Mouse (Mus musculus) cortical plate, adult 2 months (tissue): Measurements from ENCODE around the gene Olfr169. TPM values are rescaled to one million over a fixed set of nuclear protein-coding genes. Genes with fewer than 3 reads are reported as not detected.
"Not testable (repeated sequence)": the region's sequence is repeated elsewhere in the genome, so short reads cannot be mapped to it uniquely, and the experiment has no call there.

ENCODE experiments used
- H3K27ac ChIP-seq: fragments of 200-500 bp; 2 replicates; pipeline ENCODE4 v1.5.1; 2012; ENCODE audit warnings: low read length, control low read depth, inconsistent platforms; ENCODE audit not compliant: insufficient read depth
- H3K4me1 ChIP-seq: fragments of 200-500 bp; 2 replicates; pipeline ENCODE4 v1.6.1; 2011; ENCODE audit warnings: low read length; ENCODE audit not compliant: control insufficient read depth, insufficient read depth
- H3K4me3 ChIP-seq: fragments of 200-500 bp; 2 replicates; pipeline ENCODE4 v1.5.1; 2011; ENCODE audit warnings: mild to moderate bottlenecking, low read length, control low read depth; ENCODE audit not compliant: insufficient read depth
- CTCF ChIP-seq: fragments of 200-500 bp; IDR thresholded peaks from 2 replicates; pipeline ENCODE4 v1.5.1; 2011; ENCODE audit warnings: mild to moderate bottlenecking, control low read depth, low read length; ENCODE audit not compliant: insufficient read depth; ENCODE audit errors: extremely low read depth
- POLR2A ChIP-seq: fragments of 200-500 bp; IDR thresholded peaks from 2 replicates; pipeline ENCODE4 v1.6.1; 2011; ENCODE audit warnings: mild to moderate bottlenecking, low read length, control low read depth; ENCODE audit not compliant: insufficient read depth; ENCODE audit errors: extremely low read depth
- polyA plus RNA-seq: library from polyadenylated mRNA; depleted of rRNA; stranded (reverse); fragments of >200 nt; gene quantifications from 2 replicates; pipeline ENCODE4 v1.2.3, GENCODE M21; 2012; rRNA removed

The Olfr169 gene
- polyA plus RNA-seq: not detected in 2 replicates

DNA sequence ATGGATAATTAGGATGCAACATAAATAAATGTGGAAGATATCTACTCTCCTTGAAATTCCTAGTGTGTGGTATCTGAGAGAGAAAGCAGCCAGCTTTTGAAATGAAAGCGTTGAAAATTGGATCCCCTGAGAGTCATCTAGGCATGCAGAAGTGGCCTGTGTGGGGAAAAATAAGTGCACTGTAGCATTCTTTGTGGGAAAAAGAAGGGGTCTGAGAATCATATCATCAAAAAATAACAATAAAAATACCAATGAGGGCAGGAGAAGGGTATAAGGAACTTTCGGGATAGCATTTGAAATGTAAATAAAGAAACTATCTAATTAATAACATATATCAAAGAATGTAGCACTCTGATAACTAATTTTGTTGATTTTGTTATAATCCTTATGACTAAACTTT is at the start of gene Olfr169:
Olfr169 (minus strand) TSS at position 101 of the 400 bp plus-strand sequence.
- not testable (repeated sequence) for H3K4me3 ChIP-seq, H3K4me1 ChIP-seq, H3K27ac ChIP-seq

DNA sequence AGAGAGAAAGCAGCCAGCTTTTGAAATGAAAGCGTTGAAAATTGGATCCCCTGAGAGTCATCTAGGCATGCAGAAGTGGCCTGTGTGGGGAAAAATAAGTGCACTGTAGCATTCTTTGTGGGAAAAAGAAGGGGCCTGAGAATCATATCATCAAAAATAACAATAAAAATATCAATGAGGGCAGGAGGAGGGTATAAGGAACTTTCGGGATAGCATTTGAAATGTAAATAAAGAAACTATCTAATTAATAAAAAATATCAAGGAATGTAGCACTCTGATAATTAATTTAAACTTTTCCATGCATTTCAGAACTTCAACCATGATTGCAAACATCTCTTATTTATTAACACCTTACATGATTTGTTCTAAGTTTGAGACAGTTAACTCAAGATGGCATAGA is 40.2 kb upstream of the Olfr169 start, which contains the start of gene Olfr170:
Olfr170 (minus strand) TSS at position 101 of the 400 bp plus-strand sequence.
- H3K4me3 ChIP-seq, H3K4me1 ChIP-seq, H3K27ac ChIP-seq: not testable (repeated sequence)

DNA sequence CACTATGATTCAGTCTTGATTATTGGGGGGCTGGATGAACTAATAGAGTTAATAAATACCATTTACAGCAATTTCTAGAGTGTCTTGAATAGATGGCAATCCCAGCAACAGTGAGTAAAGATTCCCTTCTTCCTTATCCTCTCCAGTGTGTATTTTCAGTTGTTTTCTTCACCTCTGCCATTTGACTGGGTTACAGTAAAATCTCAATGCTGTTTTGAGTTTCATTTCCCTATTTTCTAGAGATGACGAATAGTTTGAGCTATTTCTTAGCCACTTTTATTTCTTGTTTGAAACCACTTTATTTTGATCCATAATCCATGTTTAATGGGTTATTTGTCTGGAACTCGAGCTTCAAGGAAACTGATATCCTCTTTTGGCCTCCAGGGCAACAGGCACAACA is 31.6 kb upstream of the Olfr169 start:
- H3K4me1 ChIP-seq: no peaks in the 10 kb centered on the region
- TF ChIP-seq CTCF: no peak
- TF ChIP-seq POLR2A: no peak
- H3K27ac ChIP-seq: no peak overlapping the region
- no peak overlapping the region for H3K4me3 ChIP-seq

DNA sequence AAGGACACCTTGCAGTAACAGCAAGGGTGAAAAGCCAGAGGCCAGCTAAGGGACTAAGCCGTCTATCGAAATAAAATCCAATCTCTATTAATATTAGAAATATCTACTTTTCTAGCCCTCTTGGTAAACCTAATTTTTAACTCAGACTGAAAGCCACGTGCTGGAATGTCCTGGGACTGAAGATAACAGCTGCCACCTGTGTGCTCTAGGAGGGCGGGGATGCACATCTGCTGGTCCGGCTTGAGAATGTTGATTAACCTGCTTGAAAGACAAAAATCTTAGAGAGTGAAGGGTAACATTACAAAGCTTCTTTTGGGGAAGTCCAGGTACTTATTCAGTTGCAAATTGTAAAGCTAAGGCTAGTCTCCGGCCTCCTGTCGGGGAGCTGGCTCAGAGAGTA is 18.2 kb downstream of the Olfr169 start:
- not testable (repeated sequence) for H3K4me3 ChIP-seq, H3K4me1 ChIP-seq, H3K27ac ChIP-seq

DNA sequence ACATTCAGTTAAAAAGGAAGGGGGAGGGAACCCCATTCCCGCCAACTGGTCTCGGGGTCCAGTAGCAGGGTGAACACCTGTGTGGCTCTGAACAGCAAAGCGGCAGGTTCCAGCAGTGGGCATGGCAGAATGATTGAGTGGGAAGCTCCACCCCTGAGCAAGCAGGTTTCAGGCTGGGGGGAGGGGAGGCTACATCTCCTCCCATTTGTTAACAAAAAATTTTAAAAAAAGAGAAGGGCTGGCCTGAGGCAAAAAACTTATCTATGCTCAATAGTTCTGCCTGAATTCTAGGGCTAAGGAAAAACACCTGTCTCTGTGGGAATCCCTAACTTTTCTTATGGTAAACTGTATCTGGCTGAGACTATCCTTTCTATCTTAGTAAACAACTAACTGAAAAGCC is 19.4 kb downstream of the Olfr169 start:
- H3K27ac ChIP-seq, H3K4me1 ChIP-seq, H3K4me3 ChIP-seq: not testable (repeated sequence)

DNA sequence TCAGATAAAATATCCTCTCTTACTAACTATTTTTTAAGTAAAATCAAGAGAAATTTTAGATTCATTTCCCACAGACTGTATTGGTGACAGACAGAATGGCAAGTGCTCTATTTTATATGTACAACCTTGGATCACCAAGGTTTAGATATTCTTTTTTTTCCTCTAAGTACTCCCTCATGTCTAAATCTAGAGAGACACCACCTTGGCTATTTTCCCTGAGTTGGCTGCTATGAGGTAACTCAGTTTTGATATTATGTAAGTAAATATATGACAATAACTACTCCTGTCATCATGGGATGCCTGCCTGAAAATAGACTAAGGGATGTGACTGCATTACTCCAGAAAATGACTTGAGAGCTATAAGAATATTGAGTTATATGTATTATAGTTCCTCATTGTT is 36.2 kb downstream of the Olfr169 start, which contains the start of gene Olfr168:
Olfr168 (minus strand) TSS at position 101 of the 400 bp plus-strand sequence.
- Histone ChIP-seq H3K27ac (no peak within 1 kb of the TSS), H3K4me1 (no peaks in the 10 kb centered on the region), H3K4me3 (no peak within 1 kb of the TSS)
- no peak for TF ChIP-seq CTCF
- TF ChIP-seq POLR2A: no peak

DNA sequence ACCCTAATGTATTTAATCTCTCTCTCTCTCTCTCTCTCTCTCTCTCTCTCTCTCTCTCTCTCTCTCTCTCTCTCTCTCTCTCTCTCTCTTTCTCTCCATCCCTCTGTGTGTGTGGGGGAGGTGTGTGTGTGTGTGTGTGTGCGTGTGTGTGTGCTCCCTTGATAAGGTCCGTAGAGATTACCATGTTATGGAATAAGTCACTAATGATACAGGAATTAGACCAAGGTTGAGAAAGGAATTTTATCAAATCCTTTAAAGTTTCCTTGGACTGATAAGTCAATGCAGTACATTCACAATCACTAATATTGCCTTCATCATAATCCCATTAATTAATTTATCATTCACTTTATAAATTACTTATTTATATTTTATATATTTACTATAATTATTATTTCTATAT is 49.4 kb downstream of the Olfr169 start, which contains the start of gene Olfr167:
Olfr167 (minus strand) TSS at position 101 of the 400 bp plus-strand sequence.
- H3K4me1 ChIP-seq: no peaks in the 10 kb centered on the region
- TF ChIP-seq POLR2A (no peak), CTCF (no peak)
- H3K27ac ChIP-seq: no peak within 1 kb of the TSS
- no peak within 1 kb of the TSS for H3K4me3 ChIP-seq

Other genes starting within 250 kb of the Olfr169 start
- gene Olfr165, start 148.7 kb downstream of the Olfr169 start, polyA plus RNA-seq: not detected in 2 replicates
- not detected in 2 replicates for gene Olfr166, start 88.1 kb downstream of the Olfr169 start, polyA plus RNA-seq
- gene Olfr167, start 49.5 kb downstream of the Olfr169 start, polyA plus RNA-seq: not detected in 2 replicates
- gene Olfr168, start 36.3 kb downstream of the Olfr169 start, polyA plus RNA-seq: not detected in 2 replicates
- not detected in 2 replicates for gene Olfr170, start 40.1 kb upstream of the Olfr169 start, polyA plus RNA-seq
- gene Olfr171, start 58.1 kb upstream of the Olfr169 start, polyA plus RNA-seq: not detected in 2 replicates
- not detected in 2 replicates for gene Lamp3, start 134.6 kb upstream of the Olfr169 start, polyA plus RNA-seq
- gene B3gnt5, start 188.4 kb upstream of the Olfr169 start, polyA plus RNA-seq: 0.44 and 0.78 TPM in 2 replicates